Mouse (Mus musculus) lung, adult 2 months (tissue): ENCODE measurements around the gene Tnnc1. TPM values are rescaled to one million over a fixed set of nuclear protein-coding genes. Genes with fewer than 3 reads are reported as not detected.

ENCODE experiments used
- DNase-seq: peaks from one replicate; pipeline ENCODE4 v3.0.0; 2022
- H3K4me1 ChIP-seq: fragments of 200-500 bp; 2 replicates; pipeline ENCODE4 v1.6.1; 2011; ENCODE audit warnings: low read length; ENCODE audit not compliant: control insufficient read depth, insufficient read depth
- H3K4me3 ChIP-seq: fragments of 200-500 bp; replicated peaks from 2 replicates; pipeline ENCODE3; 2011; ENCODE audit warnings: low read depth, mild to moderate bottlenecking, control low read depth, low read length; ENCODE audit errors: extremely low read depth
- CTCF ChIP-seq: fragments of 200-500 bp; IDR thresholded peaks from 2 replicates; pipeline ENCODE4 v1.5.1; 2011; ENCODE audit warnings: mild to moderate bottlenecking, low read length, control low read depth; ENCODE audit not compliant: insufficient read depth
- POLR2A ChIP-seq: fragments of 200-500 bp; IDR thresholded peaks from 2 replicates; pipeline ENCODE4 v1.6.1; 2011; ENCODE audit warnings: low read depth, mild to moderate bottlenecking, control low read depth, low read length, borderline replicate concordance; ENCODE audit errors: extremely low read depth
- WGBS: fragments of 180-500 bp; shearing (Covaris S2); methylation state at CpG from one replicate; pipeline ENCODE4 v1.1.7; 2018; 5-methylcytosine and 5-hydroxymethylcytosine counted together
- polyA plus RNA-seq: library from polyadenylated mRNA; depleted of rRNA; stranded (reverse); fragments of >200 nt; gene quantifications from 2 replicates; pipeline ENCODE4 v1.2.3, GENCODE M21; 2012; rRNA removed

The Tnnc1 gene
- polyA plus RNA-seq, 1 experiment = 32.2 TPM

DNA sequence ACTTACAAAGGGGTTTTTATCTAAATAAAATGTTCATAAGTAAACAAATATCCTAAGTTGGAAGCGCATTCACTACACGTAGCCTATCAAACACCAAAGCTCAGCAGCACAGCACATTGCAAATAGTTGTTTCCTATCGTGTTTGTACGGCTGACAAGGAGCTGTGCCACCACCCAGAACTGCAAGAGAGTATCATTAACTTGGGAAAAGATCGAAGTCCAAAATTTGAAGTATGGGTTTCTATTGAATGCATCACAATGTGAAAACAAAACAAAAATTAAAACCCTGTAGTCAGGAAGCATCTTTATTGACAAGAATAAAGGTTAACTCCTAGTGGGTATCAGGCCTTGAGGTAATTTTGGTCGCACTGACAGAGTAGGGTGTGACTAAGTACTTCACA is 40.3 kb downstream of the Tnnc1 start:
- peaks cover 3% of the 10 kb centered on the region for H3K4me1 ChIP-seq
- TF ChIP-seq CTCF (no peak), POLR2A (no peak)
- DNase-seq = no peak
- WGBS = 86% methylated on average over 6 of the region's 6 CpGs
- no peak overlapping the region for H3K4me3 ChIP-seq

DNA sequence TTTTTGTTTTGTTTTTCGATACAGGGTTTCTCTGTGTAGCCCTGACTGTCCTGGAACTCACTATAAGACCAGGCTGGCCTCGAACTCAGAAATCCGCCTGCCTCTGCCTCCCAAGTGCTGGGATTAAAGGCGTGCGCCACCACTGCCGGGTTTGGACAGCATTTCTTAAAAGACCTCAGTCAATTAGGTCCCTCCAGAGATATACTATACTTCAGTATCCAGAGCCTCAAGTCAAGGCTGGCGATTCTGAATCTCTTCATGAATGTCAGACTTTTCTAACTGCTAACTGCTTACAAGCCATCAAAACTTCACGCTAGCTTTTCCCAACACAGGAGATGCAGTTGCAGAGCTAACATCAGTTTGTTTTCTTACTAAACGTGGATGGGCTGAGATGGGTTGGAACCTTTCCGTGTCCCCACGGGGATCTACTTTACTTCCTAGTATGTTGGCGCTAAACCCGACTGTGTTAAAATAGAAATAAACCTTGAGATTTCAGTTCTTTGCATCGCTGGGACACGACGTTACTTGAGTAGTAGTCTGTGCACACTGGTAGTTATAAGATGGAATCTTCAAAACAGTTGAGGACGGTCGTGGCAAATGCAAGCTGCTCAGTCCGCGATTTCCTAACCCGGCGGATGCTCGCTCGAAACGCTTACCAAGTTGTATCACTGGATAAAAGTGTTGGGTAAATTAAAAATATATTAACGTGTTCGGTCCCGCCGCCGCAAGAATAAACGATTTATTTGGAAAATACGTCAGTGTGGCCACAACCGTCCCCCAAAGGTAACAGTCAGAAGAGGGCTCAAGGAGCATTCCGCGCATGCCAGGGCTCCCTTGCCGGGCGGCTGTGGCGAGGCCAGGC is 42.3 kb downstream of the Tnnc1 start:
- Histone ChIP-seq H3K4me1 (peaks cover 3% of the 10 kb centered on the region), H3K4me3 (peak overlapping the region; percentile 97)
- no peak for DNase-seq
- TF ChIP-seq POLR2A = no peak
- TF ChIP-seq CTCF = no peak
- 14% methylated on average over 38 of the region's 38 CpGs for WGBS

DNA sequence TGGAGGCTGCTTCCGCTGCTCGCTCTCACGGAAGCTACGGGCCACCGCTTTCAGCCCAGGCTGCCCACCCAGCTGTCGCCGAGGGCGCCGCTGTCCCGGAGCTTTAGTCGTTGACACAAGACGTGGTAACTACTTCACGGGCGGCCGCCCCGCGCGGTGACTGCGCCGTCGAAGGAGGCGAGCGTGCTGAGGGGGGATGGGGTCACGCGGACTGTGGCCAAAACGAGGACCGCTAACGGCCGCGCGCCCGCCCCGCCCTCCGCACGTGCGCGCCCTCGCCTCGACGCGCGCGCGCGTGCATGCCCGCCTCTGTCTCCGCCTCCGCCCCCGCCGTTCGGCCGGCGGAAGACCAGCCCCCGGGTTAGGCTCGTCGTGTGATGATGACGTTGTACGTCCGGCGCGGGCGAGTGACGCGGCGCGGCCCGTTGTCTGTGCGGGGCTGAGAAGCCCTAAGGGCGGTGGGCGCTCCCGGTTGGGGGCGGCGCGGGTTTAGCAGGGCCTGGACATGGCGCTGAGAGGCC is 43.0 kb downstream of the Tnnc1 start, which contains the start of the genes Phf7 and Bap1:
Gene Phf7, minus strand, starts transcription at position 234 of the 521 bp plus-strand sequence.
Gene Bap1, plus strand, starts transcription at position 367 of the 521 bp plus-strand sequence.
- under 1% methylated on average over 73 of the region's 75 CpGs for WGBS

DNA sequence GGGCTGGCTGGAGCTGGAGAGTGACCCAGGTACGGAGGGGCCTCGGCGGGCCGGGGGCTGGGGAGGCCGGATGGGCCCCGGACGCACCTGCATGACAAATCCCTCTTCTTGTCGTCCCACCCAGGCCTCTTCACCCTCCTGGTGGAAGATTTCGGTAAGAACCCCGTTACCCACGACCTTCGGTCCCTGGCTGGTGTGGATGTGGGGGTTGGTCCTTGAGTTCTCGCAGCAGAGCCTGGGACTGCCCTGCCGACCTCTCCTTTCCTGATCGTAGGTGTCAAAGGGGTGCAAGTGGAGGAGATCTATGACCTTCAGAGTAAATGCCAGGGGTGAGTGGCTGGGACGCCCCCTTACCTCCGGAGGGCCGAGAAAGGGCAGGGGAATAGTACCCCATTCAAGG is 43.5 kb downstream of the Tnnc1 start:
- peaks cover 3% of the 10 kb centered on the region for H3K4me1 ChIP-seq
- no peak for DNase-seq
- WGBS = under 1% methylated on average over 18 of the region's 18 CpGs
- TF ChIP-seq POLR2A (no peak), CTCF (no peak)
- peak overlapping the region; percentile 95 for H3K4me3 ChIP-seq

More for the DNA sequence above, 43.0 kb downstream of the Tnnc1 start, which contains the start of the genes Phf7 and Bap1:
- peak; percentile 97 for DNase-seq
- Histone ChIP-seq H3K4me3 (peak within 1 kb of the TSS; percentile 97), H3K4me1 (peaks cover 3% of the 10 kb centered on the region)
- TF ChIP-seq CTCF = no peak
- peak; percentile 59; the same call in 1 of the 2 replicates for TF ChIP-seq POLR2A

DNA sequence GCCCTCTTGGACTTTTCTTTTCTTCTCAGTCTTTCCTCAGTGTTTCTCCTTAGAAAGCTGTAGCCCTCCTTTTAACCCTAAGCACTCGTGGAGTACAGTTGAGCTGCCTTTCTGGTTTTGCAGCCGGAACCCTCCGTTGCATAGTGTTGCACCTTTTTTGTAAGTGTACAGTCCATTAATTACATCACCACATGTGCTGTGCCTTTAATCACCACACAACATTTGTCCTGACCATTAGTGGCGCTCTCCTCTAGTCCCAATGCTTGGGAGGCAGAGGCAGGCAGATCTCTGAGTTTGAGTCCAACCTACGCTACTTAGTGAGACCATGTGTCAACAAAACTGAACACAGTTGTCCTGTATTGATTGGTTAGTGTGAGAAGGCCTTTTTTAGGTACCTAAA is 44.0 kb downstream of the Tnnc1 start:
- Histone ChIP-seq H3K4me3 (peak overlapping the region; percentile 95), H3K4me1 (peaks cover 3% of the 10 kb centered on the region)
- TF ChIP-seq POLR2A (no peak), CTCF (no peak)
- no peak for DNase-seq
- WGBS = 80% methylated on average over 5 of the region's 5 CpGs

DNA sequence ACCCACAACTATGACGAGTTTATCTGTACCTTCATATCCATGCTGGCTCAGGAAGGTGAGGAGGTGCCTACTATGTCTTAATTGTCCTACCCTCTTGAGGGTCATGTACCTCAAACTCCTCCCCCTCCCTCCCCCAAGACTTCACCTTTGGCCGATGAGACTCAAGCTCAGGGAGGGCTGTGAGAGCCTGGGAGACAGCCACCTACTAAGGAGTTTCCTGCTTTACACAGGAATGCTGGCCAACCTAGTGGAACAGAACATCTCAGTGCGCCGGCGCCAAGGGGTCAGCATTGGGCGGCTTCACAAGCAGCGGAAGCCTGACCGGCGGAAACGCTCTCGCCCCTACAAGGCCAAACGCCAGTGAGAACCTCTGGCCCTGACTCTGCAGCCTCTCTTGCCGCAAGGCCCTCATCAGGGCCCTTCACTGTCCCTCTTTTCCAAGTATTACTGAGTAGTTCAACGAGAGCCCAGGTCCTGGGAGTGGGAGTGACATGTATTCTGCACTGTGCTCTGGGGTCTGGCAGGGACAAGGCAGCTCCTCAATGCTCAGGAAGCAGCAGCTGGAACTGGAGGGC is 50.5 kb downstream of the Tnnc1 start:
- no peak overlapping the region for H3K4me3 ChIP-seq
- DNase-seq = no peak
- H3K4me1 ChIP-seq = no peaks in the 10 kb centered on the region
- no peak for TF ChIP-seq POLR2A
- TF ChIP-seq CTCF = no peak
- 92% methylated on average over 14 of the region's 14 CpGs for WGBS

DNA sequence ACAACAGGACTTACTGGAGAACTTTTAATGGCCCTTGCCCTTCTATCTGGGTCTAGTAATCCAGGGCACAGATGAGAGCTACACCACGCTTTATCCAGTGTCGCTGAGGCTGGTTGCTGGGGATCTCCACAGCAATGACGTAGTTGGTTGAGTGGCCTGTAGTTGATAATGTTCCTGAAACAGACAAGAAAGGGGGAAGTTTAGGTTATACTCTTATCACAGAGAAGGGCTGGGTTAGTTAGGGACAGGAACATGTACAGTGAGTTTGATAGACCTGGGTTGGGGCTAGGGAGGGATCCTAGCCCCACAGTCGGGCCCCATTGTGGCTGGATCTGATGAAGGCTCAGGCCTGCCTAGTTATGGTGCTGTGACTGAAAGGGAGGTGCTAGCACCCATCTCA is 52.3 kb downstream of the Tnnc1 start:
- H3K4me3 ChIP-seq = no peak overlapping the region
- DNase-seq = no peak
- no peaks in the 10 kb centered on the region for H3K4me1 ChIP-seq
- TF ChIP-seq CTCF (no peak), POLR2A (no peak)
- WGBS = 93% methylated on average over 4 of the region's 4 CpGs

DNA sequence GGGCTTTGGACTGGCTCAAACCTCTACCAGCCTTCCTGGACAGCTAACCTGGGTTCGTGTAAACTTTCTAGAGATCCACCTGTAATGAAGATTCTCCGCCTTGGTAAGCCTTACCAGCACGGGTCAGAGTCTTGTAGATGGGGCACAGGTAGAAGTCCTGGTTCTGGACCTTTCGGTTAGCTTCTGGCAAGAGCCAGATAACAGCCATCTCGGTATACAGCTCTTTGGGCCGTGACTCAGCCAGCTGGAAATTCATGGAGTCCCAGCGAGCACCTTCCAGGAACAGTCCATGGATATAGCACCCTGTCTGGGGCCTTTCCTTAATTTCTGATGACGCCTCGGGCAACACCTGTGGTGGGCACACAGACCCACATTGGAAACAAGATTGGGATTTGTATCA is 52.8 kb downstream of the Tnnc1 start:
- no peak for DNase-seq
- Histone ChIP-seq H3K4me1 (no peaks in the 10 kb centered on the region), H3K4me3 (no peak overlapping the region)
- TF ChIP-seq CTCF (no peak), POLR2A (no peak)
- WGBS = 88% methylated on average over 9 of the region's 9 CpGs

Other genes with a start within 250 kb of the Tnnc1 start
- gene Glt8d1, start 206.9 kb upstream of the Tnnc1 start, polyA plus RNA-seq = 17.2 and 21.6 TPM in 2 replicates
- 92.6 and 173 TPM in 2 replicates for gene Spcs1, start 206.6 kb upstream of the Tnnc1 start, polyA plus RNA-seq
- gene Pbrm1, start 189.2 kb upstream of the Tnnc1 start, polyA plus RNA-seq = 12.8 and 14.7 TPM in 2 replicates
- gene Gnl3, start 189.2 kb upstream of the Tnnc1 start, polyA plus RNA-seq = 7.9 and 13.2 TPM in 2 replicates
- 58.1 and 70.0 TPM in 2 replicates for gene Smim4, start 79.4 kb upstream of the Tnnc1 start, polyA plus RNA-seq
- gene Nt5dc2, start 77.3 kb upstream of the Tnnc1 start, polyA plus RNA-seq = 147 and 266 TPM in 2 replicates
- 114 and 136 TPM in 2 replicates for gene Stab1, start 39.7 kb upstream of the Tnnc1 start, polyA plus RNA-seq
- 412 and 458 TPM in 2 replicates for gene Nisch, start 8.6 kb downstream of the Tnnc1 start, polyA plus RNA-seq
- gene Sema3g, start 9.5 kb downstream of the Tnnc1 start, polyA plus RNA-seq = 95.9 and 109 TPM in 2 replicates
- gene Phf7, start 43.0 kb downstream of the Tnnc1 start, polyA plus RNA-seq = 4.8 and 5.4 TPM in 2 replicates
- 43.9 and 48.3 TPM in 2 replicates for gene Bap1, start 43.1 kb downstream of the Tnnc1 start, polyA plus RNA-seq
- gene Dnah1, start 115.6 kb downstream of the Tnnc1 start, polyA plus RNA-seq = 3.9 and 5.5 TPM in 2 replicates
- 11.0 and 12.2 TPM in 2 replicates for gene Capn7, start 128.3 kb downstream of the Tnnc1 start, polyA plus RNA-seq
- gene Sh3bp5, start 227.8 kb downstream of the Tnnc1 start, polyA plus RNA-seq = 40.9 and 50.1 TPM in 2 replicates